Mouse (Mus musculus) bone marrow macrophage, adult 2 months (primary cell): ENCODE data around the gene Rbpjl.

Experiments
- CTCF ChIP-seq: IDR thresholded peaks from 2 replicates; pipeline ENCODE4 v1.5.1; 2012; ENCODE audit warnings: low read depth, mild to moderate bottlenecking, low read length, moderate library complexity
- POLR2A ChIP-seq: IDR thresholded peaks from 2 replicates; pipeline ENCODE4 v1.6.1; 2012; ENCODE audit warnings: mild to moderate bottlenecking, low read depth, low read length, borderline replicate concordance

GRCm38 (mm10) chr2:164458535-164458934, 55.6 kb downstream of the Rbpjl start:
- TF ChIP-seq CTCF, result no peak
- TF ChIP-seq POLR2A, result no peak
